Mouse (Mus musculus) retina, postnatal 1 day (tissue): ENCODE measurements at regions not wholly inside any gene's neighbourhood (a gene's known extent, or its start where the extent isn't known, plus 50 kb on each side); places are given as distances from the start of the nearest gene placed in this dataset.

Experiments used
- DNase-seq: peaks from one replicate; pipeline ENCODE4 v3.0.0-alpha.2; 2012

DNA sequence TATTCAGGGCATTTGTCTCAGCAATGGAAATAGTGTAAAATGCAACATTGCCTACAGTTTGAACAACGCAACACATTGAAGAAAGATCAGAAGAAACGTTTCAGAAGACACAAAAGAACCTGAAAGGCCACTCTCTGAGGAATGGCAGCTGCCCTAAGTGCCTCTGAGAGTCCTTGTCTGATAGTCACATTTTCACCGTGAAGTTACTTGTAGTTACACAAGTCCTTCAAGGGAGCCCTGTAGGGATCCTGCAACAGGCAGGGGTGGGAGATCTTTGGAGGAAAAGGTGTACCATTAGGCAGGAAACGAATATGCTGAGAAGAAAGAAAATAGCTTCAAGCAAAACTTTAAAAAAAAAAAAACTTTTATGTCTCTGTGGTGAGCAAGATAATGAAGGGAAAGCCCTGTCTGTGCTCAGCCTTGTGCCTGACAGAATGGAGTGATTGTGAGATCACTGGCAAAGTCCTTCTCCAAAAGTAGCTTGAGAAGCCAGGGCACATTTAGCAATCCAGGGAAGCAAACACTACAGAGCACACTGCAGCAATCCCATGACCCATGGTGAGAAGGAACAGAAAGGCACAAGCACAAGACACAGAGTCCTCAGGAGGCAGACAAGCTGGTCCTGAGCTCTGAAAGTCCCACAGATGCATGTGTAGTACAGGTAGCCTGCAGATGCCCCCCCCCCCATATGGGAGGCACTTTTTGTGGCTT, 112.3 kb upstream of the Tnfaip3 start:
- DNase-seq, result no peak

DNA sequence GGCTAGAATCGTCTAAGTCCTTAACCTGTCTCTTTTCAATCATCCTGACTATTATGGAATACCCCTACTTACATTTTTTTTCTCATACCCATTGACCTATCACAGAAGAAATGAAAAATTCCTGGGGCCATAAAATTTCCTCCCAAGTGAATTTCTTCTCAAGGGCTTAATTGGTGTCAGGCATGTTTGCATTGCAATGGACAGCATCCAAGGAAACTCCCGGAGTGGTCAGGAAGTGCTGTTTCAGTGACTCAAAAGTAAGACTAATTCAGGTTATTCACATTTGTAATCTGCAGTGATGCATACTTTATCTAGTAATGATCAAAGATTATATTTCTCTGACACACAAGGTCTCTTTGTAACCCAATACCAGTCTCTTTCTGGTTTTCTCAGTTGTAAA, 111.5 kb upstream of the Tnfaip3 start:
- no peak for DNase-seq

DNA sequence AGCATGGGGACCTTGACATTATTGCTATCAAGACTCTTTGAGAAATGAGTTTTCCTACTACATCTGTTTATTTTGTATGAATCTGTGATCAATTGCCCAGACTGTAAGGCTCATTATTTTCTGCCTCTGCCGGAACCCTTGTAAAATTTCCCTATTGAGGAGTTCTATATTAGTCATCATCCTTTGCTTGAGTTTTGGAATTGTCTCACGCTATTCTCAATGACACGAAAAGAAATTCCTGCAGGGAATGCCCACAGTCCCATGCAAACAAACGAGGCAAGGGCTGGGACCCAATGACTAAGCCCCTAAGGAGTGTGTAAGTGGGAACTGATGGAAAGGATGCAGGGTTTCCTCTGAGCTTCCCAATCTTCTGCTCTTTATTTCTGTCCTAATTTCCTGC, 111.0 kb upstream of the Tnfaip3 start:
- DNase-seq, result no peak

DNA sequence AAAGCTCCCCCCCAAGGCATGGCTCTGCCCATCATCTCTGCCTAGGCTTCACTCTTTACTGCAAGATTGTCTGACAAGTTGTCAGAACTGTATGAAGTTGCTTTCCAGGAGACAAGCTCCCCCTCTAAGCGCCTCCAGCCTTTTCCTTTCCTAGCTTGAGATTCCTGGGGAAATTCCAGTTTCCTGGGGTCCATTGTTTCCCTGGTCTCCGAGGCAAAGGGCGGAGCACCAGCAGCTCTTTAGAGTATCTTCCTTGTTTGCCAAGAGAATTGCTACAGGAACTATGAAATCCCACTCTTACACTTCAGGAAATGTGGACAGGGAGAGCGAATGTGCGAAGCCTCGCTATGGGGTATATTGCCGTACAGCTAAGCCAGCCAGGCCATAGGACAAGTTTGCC, 108.2 kb upstream of the Tnfaip3 start:
- no peak for DNase-seq

DNA sequence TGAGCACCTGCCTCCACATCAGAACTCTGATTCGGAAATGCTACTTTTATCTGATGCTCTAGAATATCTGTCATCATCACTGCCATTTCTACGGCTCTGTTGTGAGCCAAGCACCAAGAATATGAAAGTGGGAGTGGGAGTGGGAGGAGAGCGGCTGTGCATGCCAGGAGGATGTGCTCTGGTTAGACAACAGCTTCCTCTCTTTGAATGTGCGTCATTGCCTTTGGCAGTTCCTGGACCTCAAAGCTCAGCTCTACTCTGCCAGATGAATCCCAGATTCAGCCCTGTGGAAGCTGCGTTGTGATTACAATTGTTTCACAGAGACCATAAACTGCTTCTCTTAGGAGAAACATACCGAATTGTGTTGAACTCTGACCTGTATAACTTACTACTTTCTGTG, 106.8 kb upstream of the Tnfaip3 start:
- no peak for DNase-seq

DNA sequence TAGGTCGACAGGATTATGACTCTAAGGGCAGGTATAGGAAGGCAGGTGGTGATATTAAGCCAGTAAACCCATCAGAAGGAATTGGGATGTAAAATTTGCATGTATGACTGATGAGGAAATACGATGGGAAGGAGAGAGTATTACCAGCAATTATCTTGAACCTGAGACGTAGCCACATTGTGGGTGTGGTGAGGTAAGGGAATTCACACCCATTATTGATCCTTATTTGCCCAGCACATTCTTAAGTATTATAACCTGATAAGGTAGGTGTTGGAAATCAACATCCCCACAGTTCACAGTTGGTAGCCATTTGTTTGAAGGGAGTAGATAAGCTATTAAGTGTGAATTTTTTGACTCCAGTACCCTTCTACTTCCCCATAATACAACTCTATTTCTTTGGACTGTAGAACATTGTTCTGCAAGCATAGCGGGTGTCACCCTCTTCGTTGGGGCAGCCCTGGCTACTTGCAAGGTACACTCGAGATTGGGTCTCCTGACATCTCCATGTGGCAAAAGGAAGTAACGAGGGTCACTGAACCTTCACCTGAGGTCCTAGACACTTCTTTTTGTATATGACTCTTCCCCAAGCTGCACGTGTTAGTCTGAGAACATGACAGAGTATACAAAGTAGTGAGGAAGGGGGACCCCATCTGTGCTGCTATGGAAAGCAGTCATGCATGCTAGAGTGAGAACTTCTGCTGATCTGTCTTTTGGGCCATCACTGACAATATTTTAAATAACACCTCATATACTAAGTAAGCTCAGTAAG, 104.0 kb upstream of the Tnfaip3 start:
- DNase-seq, result no peak

DNA sequence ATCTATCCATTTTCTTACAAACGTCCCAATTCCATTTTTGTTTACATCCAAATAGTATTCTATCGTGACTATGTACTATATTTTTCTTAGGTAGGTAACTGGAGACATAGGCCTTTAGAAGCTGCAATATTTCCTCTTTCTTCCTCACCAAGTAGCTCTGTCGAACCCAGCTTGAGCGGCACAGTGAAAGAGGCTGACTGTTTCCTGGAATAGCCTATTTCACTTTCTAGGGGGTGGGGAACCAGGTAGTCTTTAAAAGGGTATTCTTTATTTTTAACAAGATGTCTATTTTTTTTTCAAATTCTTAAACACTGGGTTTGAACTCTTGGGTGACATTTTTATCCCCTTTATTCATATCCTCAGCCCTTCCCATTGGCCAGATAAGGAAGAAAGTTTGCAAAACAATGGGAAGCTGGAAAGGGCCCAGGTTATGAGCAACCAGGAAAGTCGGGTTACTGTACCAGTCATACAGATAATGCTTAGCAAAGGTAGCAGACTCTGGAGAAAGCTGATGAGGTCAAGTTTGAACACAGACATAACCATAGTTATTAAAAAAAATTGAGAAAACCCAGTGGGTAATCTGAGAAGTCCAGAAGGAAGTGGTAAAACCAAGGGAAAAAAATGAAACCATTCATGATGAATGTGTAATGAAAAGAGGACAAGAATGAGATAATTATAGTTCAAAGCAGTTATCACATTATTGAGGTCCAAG, 103.3 kb upstream of the Tnfaip3 start:
- DNase-seq, result no peak

DNA sequence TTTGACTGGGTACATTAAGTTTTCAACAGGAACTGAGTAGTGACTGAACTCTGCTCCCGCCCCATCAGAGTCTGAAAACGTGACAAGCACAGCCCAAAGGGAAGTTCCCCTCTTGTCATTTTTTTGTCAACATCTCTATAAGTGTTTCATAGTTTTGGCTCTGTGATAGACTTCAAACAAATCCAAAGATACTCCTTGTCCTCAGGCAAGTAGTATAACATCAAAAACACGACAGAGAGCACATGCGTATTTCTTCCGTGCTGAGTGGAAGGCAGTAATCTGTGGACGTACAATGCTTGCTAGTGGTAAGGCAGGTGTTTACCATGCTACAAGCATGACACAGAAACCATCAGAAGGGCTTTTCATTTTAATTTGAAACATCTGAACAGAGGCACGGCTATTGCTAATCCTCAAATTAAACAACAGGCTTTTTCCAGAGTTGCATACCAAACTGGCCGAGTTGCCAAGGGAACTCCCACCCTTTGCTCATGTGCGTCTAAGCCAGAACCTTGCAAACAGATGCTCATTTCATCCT, 101.7 kb upstream of the Tnfaip3 start:
- peak; percentile 24 for DNase-seq

DNA sequence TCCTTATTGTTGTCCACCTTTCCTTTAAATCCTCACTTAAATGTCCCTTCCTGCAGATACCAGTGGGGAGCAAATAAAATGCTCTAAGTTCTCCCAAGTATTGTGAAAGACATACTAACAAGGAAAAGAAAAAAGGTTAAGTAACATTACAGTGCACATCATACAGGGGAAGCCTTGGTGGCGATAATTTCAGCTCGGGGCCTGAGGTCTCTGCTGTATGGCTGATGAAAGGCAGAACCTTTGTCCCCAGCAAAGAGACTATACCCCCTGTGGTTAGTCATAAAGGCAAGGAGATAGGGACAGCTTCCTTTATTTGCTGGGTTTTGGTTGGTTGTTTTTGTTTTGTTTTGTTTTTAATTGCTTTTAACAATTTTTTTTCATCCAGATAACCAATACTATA, 97.0 kb upstream of the Tnfaip3 start:
- DNase-seq, result no peak

DNA sequence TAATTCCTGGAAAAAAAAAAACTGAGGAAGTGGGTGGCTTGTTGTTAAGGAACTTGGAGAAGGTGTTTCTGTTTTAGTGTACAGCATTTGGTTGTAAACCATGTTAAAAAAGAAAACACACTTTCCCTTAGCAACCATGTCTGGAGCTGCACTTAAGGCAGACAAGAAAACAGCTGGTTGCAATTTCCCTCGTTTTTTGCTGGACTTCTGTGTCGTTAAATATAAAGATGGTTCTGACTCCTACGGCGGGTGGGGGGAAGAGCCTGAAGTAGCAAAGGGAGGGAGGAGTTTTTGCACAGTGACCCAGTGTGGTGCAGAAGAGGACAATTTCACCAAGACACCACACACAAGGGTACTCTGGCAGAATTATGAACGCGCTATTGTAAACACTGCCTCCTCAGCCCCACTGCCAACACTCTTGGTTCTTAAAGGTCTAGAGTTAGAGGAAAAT, 89.8 kb upstream of the Tnfaip3 start:
- no peak for DNase-seq

DNA sequence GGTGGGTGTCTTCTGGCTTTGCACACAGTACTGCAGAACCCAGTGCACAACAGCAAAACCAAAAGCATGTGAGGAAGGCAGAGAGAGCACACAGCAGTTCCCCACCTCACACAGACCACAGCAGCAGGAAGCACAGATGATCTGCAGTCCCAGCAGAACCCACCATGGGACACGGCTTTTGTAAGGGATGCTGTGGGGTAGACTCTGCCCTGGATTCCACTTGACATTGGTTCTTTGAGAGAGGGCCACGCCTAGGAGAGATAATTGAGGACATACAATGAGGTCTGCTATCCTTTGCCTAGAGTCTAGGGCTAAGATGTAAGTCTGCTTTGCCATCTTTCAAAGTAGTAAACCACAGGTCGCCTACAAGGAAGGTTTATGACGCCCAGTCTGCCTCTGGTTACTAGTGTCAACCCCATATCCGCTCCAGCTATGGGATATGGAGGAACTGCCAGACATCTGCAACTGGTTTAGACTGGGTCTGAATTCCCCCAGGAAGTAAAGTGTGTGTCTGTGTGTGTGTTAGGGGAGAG, 89.3 kb upstream of the Tnfaip3 start:
- no peak for DNase-seq

DNA sequence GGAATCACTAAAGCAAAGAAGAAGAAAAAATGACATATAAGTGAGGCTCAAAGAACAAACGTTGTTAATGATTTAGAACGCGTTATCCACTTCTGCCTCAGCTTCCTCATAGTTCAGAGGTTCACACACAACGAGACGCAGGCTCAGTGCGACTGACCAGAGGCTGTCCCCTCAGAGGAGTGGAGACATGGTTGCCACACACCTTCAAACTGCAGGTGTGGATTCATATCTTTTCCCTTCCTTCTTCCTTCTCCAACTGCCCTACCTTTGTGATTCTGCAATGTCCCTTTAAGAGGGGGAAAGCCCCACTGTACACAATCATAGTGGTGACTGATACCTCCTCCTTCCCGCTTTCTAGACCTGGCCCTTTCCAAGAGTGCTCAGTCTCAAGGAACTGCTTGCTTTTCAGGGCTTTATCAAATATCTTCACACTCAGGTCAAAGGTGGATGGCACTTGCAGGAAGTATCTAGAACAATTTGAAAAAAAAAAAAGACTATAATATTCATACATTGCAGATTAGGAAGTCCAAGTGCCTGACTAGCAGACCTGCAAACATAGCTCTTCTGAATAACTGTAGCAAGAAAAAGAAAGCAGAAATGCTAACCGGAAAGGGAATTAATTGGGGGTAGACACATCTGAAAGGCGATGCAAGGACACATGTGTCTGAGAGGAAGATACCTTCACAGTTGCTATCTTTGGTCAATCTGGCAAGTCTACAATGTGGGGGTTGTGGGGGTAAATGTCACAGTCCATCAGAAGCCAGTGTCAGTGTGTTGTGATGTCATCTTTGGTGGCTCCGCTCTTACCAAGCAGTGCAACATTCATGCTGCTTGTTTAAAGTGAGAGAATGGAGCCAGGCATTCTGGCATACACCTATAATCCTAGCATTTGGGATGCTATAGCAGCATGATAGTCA, 84.2 kb upstream of the Tnfaip3 start:
- DNase-seq, result no peak

DNA sequence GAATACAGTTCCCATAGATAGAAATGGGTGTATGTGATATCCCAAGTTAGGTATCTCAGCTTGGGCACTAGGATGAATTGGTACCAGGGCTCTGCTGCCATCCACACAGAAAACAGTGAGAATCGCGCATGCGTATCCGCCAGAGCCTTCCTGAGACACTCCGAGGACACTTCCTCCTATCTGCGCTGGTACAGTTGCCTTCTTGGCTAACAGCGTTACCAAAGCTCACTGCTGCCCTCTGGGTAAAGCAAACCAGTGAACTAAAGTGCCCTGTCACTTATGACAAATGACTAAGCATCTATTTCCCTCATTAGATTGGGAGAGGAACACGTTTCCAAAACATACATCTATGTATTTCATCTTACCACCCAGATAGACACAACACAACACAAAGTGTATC, 78.8 kb upstream of the Tnfaip3 start:
- peak; percentile 3 for DNase-seq

DNA sequence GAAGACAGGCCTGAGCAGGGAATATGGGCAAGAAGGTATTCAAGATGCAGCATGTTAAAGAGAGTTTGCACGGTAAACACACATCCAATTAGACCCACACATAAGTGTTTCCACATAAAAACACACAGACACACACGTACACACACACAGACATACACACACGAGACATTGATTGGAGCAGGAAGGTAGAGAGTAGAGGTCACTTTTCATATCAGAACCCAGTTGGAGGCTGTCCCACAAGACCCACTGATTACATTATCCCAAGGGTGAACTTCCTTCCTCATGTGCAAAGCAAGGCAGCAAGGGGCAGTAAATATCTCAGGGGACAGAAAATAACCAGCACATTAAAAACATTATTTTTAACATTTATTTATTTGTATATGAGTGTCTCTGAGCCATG, 78.2 kb upstream of the Tnfaip3 start:
- no peak for DNase-seq

DNA sequence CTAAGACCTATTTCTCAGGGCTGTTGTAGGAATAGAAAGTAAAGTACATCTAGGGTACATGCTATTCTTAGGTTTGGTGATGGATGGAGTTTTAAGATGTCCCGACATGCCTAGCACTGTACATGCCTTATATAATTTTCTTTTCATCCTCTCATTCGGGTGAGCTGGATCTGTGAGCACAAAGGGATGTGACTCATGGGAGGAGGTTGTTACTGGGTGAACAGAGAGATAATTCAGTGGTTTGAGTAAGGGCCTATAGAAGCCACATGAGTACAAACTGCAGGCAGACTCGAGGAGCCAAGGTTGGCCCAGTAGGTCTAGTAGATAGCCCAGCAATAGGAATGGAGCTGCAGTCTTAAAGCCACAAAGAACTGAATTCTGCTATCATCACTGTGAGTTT, 76.5 kb upstream of the Tnfaip3 start:
- DNase-seq, result no peak

DNA sequence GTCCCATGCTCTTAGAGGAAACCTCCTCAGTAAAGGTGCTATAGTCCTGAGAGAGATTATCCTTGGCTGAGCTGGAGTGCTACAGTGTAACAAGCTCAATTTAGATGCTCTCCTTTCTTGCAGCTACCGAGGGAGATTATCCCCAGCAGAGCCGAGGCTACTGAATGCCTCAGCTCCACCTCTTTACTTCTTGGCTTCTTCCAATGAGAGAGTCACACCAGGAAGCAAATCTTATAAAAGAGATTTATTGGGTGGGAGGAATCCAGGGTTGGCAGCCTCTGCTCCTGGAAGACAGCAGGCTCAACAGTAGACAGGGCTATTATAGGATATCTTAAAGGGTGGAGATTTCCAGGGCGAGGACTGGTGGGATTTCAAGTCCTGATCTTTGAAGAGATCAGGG, 75.7 kb upstream of the Tnfaip3 start:
- peak; percentile 2 for DNase-seq

DNA sequence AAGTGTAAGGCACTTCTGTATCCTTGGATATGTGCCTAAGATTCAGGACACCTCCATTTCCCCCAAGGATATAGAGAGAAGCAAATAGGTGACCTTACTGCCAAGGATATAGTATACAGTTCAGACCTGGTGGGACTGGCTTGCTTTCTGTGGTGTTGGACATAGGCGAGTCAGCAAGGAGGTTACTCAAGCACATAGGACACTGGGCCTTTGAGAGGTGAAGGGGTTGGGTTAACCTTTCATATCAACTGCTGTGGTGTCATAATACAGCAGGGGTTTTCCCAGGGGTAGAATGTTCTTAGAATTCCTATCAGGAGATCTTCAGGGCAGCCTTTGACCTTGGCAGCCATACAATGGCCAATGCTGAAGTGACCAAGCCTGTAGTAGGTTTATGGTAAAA, 71.5 kb upstream of the Tnfaip3 start:
- no peak for DNase-seq

DNA sequence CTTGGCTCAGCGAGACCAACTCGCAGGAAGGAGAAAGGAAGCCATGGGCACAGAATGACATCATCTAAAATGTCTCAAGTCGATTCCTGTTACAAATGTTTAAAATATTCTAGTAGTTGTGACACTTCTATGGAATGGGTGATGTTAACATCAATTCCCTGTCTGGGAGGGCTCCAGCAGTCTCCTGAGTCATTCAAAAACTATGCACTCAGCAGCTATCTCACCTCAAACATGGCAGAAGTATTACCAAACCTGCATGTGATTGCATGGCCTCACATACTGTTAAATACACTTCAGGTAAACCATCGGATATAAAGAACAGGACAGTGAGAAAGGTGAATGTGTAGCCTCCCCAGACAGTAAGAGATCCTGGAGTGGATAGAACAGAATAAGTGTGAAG, 66.7 kb upstream of the Tnfaip3 start:
- DNase-seq, result no peak

DNA sequence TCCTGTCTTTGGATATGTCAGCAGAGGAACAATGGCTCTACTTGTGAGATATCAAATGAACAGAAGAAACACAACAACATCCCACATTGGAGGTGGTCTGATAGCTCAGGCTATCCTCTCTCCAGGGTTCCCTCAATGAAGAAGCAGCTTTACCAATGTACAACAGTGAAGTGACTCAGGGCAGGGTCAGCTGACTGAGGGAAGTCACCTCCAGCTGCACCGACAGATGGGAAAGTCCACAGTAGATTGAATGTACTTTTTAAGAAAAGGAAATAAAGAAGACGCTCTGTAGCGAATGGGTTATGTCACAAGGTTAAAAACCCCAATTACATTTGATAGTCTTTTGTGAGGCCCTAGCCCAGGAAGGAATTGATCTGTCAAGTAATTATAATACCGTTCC, 62.6 kb upstream of the Tnfaip3 start:
- DNase-seq, result no peak

DNA sequence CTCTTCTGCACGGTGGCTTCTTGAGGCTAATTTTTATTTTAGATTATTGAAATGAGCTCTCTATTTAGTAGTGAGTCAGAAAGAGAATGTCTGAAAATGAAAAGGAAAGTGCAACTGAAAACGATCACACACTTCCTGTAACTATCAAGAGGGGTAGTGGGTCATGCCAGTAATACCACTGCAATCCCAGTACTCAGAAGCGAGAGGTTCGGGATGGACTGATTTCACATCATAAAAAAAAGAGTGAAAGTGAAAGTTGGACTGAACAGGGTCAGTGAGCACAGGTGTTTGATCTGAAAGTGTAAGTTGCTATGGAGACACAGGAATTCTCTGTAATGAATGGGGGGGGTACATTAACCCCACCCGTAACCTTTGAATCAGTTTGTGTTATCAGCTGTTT, 52.9 kb upstream of the Tnfaip3 start:
- DNase-seq, result no peak

DNA sequence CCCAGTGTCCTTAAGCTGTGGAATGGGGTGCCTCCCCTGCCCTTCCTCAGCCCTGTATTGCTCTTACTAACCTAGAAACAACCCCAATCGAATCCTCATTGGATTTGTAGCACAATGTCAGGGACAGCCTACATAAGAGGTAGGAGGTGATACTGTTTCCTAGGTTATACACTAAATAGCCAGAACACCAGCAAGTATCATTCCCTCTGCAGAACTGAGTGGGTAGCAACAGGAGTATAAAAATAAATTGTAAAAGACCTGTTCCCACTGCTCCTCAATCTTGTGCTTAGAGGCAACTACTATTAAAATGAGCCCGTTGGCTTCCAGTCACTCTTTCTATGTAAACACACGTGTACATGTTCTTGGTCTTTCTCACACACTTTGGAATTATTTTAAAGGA, 52.2 kb upstream of the Tnfaip3 start:
- no peak for DNase-seq

DNA sequence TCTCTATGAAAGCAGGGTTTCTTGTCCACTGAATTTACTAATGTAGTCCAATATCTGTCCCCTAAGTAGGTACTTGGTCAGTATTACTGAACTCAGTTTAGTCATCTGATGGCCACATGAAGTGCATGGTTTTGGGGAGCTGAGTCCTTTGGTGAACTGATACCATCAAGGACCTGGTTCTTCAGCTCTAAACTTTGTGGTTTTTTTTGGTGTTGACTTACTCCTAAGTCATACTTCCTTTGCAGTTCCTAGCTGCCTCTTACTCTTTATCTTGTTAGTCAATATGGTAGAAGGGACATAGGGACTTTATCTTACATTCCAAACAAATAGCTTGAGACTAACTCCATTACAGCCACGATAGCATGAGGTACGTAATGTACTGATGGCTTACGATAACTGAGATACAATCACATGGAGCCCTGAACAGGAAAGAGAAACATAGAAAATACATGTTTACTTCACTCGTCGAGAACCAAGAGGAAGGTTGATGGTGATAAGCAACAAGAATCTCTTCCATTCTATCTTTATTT, 51.4 kb upstream of the Tnfaip3 start:
- DNase-seq, result no peak
